Mouse (Mus musculus) MEL (cell line): Measurements from ENCODE around the gene Hdac7. TPM values are rescaled to one million over a fixed set of nuclear protein-coding genes. Genes with fewer than 3 reads are reported as not detected.

ENCODE experiments used
- DNase-seq: peaks from one replicate; pipeline ENCODE4 v3.0.0; 2011; ENCODE audit warnings: low read depth, low spot score
- H3K27ac ChIP-seq: 2 replicates; pipeline ENCODE4 v1.5.1; 2012; ENCODE audit warnings: low read depth, mild to moderate bottlenecking, control low read depth, low read length, moderate library complexity; ENCODE audit not compliant: control insufficient read depth
- H3K27me3 ChIP-seq, 2 experiments: fragments of 150-350 bp in 1 of 2; sonication (generic) in 1 of 2; 2 replicates each; pipeline ENCODE4 v1.6.1; 2012; ENCODE audit warnings: low read length in 2 of 2, mild to moderate bottlenecking in 2 of 2, improper control_type of control experiment in 1 of 2, moderate library complexity in 1 of 2; ENCODE audit not compliant: insufficient read depth in 2 of 2, control insufficient read depth in 1 of 2
- H3K36me3 ChIP-seq, 2 experiments: 2 replicates each; pipeline ENCODE4 v1.6.1; 2012 to 2014; ENCODE audit warnings: low read length in 2 of 2, improper control_type of control experiment in 1 of 2, inconsistent platforms in 1 of 2, mild to moderate bottlenecking in 1 of 2; ENCODE audit not compliant: insufficient read depth in 2 of 2, control insufficient read depth in 1 of 2
- H3K4me1 ChIP-seq, 2 experiments: fragments of 150-350 bp in 1 of 2; sonication (generic) in 1 of 2; 2 replicates each; pipeline ENCODE4 v1.6.1; 2012; ENCODE audit warnings: low read length in 2 of 2, improper control_type of control experiment in 1 of 2, mild to moderate bottlenecking in 1 of 2; ENCODE audit not compliant: insufficient read depth in 2 of 2, control insufficient read depth in 1 of 2
- H3K4me3 ChIP-seq, 2 experiments: fragments of 150-350 bp in 1 of 2; sonication (generic) in 1 of 2; 2 replicates each; pipeline ENCODE4 v1.5.1; 2012; ENCODE audit warnings: low read depth in 2 of 2, low read length in 2 of 2, mild to moderate bottlenecking in 2 of 2, moderate library complexity in 2 of 2, control low read depth in 1 of 2, improper control_type of control experiment in 1 of 2; ENCODE audit not compliant: control insufficient read depth in 1 of 2, insufficient read depth in 1 of 2
- H3K79me2 ChIP-seq: 2 replicates; pipeline ENCODE4 v1.6.1; 2012; ENCODE audit warnings: mild to moderate bottlenecking, low read length, moderate library complexity; ENCODE audit not compliant: control insufficient read depth, poor library complexity, insufficient read depth
- H3K9ac ChIP-seq: 2 replicates; pipeline ENCODE4 v1.6.1; 2012; ENCODE audit warnings: low read depth, mild to moderate bottlenecking, control low read depth, low read length, moderate library complexity; ENCODE audit not compliant: control insufficient read depth, poor library complexity, severe bottlenecking
- H3K9me3 ChIP-seq: fragments of 150-350 bp; sonication (generic); replicated peaks from 2 replicates; pipeline ENCODE4 v1.6.1; 2012; ENCODE audit warnings: mild to moderate bottlenecking, low read length, improper control_type of control experiment, moderate library complexity; ENCODE audit not compliant: insufficient read depth
- BHLHE40 ChIP-seq: IDR thresholded peaks from 2 replicates; pipeline ENCODE4 v1.6.1; 2012; ENCODE audit warnings: low read depth, mild to moderate bottlenecking, inconsistent platforms, low read length, improper control_type of control experiment, borderline replicate concordance
- CHD1 ChIP-seq: IDR thresholded peaks from 2 replicates; pipeline ENCODE4 v1.6.1; 2012; ENCODE audit warnings: low read depth, mild to moderate bottlenecking, inconsistent platforms, low read length, improper control_type of control experiment
- CTCF ChIP-seq, 3 experiments: IDR thresholded peaks in 2 of 3; conservative IDR thresholded peaks in 1 of 3; 2 replicates each; pipeline ENCODE4 v1.5.1; 2011 to 2012; ENCODE audit warnings: low read length in 3 of 3, low read depth in 2 of 3, mild to moderate bottlenecking in 2 of 3, improper control_type of control experiment in 1 of 3, inconsistent platforms in 1 of 3, mixed read lengths in 1 of 3, moderate library complexity in 1 of 3; ENCODE audit not compliant: control insufficient read depth in 1 of 3, insufficient read depth in 1 of 3, poor library complexity in 1 of 3, severe bottlenecking in 1 of 3
- ELF1 ChIP-seq: IDR thresholded peaks from 2 replicates; pipeline ENCODE4 v1.6.1; 2014; ENCODE audit warnings: low read depth, mild to moderate bottlenecking, inconsistent platforms, low read length, improper control_type of control experiment, moderate library complexity
- HCFC1 ChIP-seq: IDR thresholded peaks from 2 replicates; pipeline ENCODE4 v1.6.1; 2012; ENCODE audit warnings: low read depth, mild to moderate bottlenecking, inconsistent platforms, low read length, improper control_type of control experiment, moderate library complexity
- JUND ChIP-seq: IDR thresholded peaks from 2 replicates; pipeline ENCODE4 v1.6.1; 2011; ENCODE audit warnings: low read depth, mild to moderate bottlenecking, improper control_type of control experiment, low read length
- MXI1 ChIP-seq: IDR thresholded peaks from 2 replicates; pipeline ENCODE4 v1.6.1; 2011; ENCODE audit warnings: mild to moderate bottlenecking, low read depth, low read length, improper control_type of control experiment
- MYC ChIP-seq: IDR thresholded peaks from 2 replicates; pipeline ENCODE4 v1.6.1; 2011; ENCODE audit warnings: low read depth, mild to moderate bottlenecking, low read length, improper control_type of control experiment, moderate library complexity
- NRF1 ChIP-seq: IDR thresholded peaks from 2 replicates; pipeline ENCODE4 v1.6.1; 2014; ENCODE audit warnings: low read depth, mild to moderate bottlenecking, inconsistent platforms, low read length, improper control_type of control experiment, moderate library complexity; ENCODE audit not compliant: poor library complexity, insufficient read depth, severe bottlenecking
- POLR2A ChIP-seq, 2 experiments: IDR thresholded peaks; 2 replicates each; pipeline ENCODE4 v1.6.1; 2011 to 2012; ENCODE audit warnings: low read length in 2 of 2, mild to moderate bottlenecking in 2 of 2, control low read depth in 1 of 2, improper control_type of control experiment in 1 of 2, low read depth in 1 of 2, moderate library complexity in 1 of 2; ENCODE audit not compliant: control insufficient read depth in 1 of 2, insufficient read depth in 1 of 2, poor library complexity in 1 of 2
- POLR2AphosphoS2 ChIP-seq: IDR thresholded peaks from 2 replicates; pipeline ENCODE4 v1.6.1; 2011; ENCODE audit warnings: low read length, improper control_type of control experiment
- RAD21 ChIP-seq: IDR thresholded peaks from 2 replicates; pipeline ENCODE4 v1.6.1; 2011; ENCODE audit warnings: mild to moderate bottlenecking, low read depth, low read length, improper control_type of control experiment
- SIN3A ChIP-seq: IDR thresholded peaks from 2 replicates; pipeline ENCODE4 v1.6.1; 2012; ENCODE audit warnings: low read length, improper control_type of control experiment, inconsistent platforms
- SMC3 ChIP-seq: IDR thresholded peaks from 2 replicates; pipeline ENCODE4 v1.6.1; 2011; ENCODE audit warnings: low read depth, low read length, improper control_type of control experiment
- TBP ChIP-seq: IDR thresholded peaks from 2 replicates; pipeline ENCODE4 v1.8.0; 2011; ENCODE audit warnings: low read depth, low read length, improper control_type of control experiment
- TCF12 ChIP-seq: IDR thresholded peaks from 2 replicates; pipeline ENCODE4 v1.6.1; 2014; ENCODE audit warnings: low read depth, mild to moderate bottlenecking, inconsistent platforms, low read length, improper control_type of control experiment, moderate library complexity
- USF2 ChIP-seq, 2 experiments: IDR thresholded peaks; 2 replicates each; pipeline ENCODE4 v1.6.1; 2011 to 2012; ENCODE audit warnings: improper control_type of control experiment in 2 of 2, low read length in 2 of 2, borderline replicate concordance in 1 of 2, inconsistent platforms in 1 of 2, low read depth in 1 of 2, mild to moderate bottlenecking in 1 of 2; ENCODE audit not compliant: insufficient read depth in 1 of 2
- ZC3H11A ChIP-seq: IDR thresholded peaks from 2 replicates; pipeline ENCODE4 v1.6.1; 2012; ENCODE audit warnings: low read depth, mild to moderate bottlenecking, inconsistent platforms, low read length, improper control_type of control experiment
- ZMIZ1 ChIP-seq: IDR thresholded peaks from 2 replicates; pipeline ENCODE4 v1.6.1; 2012; ENCODE audit warnings: low read depth, mild to moderate bottlenecking, inconsistent platforms, low read length, improper control_type of control experiment, moderate library complexity
- ZNF384 ChIP-seq: IDR thresholded peaks from 2 replicates; pipeline ENCODE4 v1.6.1; 2012; ENCODE audit warnings: low read depth, mild to moderate bottlenecking, inconsistent platforms, low read length, improper control_type of control experiment
- polyA plus RNA-seq, 2 experiments: library from polyadenylated mRNA; stranded (reverse) in 1 of 2; unstranded in 1 of 2; fragments of >175 nt in 1 of 2; fragments of >200 nt in 1 of 2; gene quantifications; 2 replicates each; pipeline versions ENCODE4 v1.2.1 to v1.2.4; 2012; ENCODE audit warnings: low replicate concordance in 2 of 2, low read depth in 1 of 2; ENCODE audit not compliant: insufficient read length in 2 of 2, insufficient read depth in 1 of 2, missing spikeins in 1 of 2
- total RNA-seq: library from RNA; depleted of rRNA; stranded (reverse); fragments of 300-350 nt; gene quantifications from 2 replicates; pipeline ENCODE4 v1.2.3, GENCODE M21; 2012

Hdac7 gene
- total and polyA plus RNA-seq, 3 experiments, result 100 to 389 TPM; not detected in 1

DNA sequence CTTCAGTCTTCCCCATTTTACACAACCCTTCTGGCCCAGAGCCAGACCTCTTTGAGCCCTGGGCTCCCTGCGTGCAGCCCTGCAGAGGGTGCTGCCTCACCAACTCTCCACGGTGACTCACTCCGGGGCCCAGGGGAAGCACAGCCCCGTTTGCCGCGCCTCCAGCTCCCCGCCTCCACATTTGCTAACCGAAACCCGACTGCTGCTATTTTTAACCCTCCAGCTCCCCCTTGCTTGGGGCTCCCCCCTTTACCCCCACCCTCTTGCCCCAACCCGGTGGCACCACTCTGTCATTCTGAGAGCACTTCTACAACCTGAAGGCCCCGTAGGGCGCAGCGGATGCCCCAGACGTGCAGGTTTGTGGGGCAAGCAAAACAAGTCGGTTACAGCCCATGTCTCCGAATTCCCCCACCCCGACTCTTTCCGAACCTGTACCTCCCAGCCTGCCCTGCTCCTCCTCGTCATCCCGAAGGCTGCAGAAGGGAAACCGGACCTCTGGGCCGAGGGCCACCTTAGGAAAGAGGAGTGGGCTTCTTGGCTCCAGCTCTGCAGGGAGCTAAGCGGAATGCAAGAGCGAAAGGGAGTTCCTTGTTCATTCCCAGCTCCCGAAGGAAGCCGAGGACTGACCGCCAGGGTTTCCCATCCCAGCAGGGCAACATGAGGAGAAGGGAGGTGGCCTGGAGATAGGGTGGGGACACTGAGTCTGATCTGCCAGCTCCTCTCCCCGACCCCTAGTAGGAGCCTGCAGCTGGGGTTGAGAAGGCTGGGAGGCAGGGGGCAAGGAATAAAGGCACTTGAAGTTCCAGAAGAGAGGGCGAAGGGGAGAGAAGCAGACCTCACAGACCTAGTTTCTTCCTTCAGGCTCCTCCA, 19.0 kb downstream of the Hdac7 start (continued):
- peak; percentile 34 to 42; a peak in 3 of 4 replicates for TF ChIP-seq POLR2A (IDR thresholded peaks at IDR 0.05; ENCODE audit: control insufficient read depth in 1 of 2, insufficient read depth in 1 of 2, low read depth in 1 of 2, low read length in 2 of 2, poor library complexity in 1 of 2)
- peak; percentile 69 for TF ChIP-seq SMC3
- peak; percentile 50 for TF ChIP-seq TCF12
- TF ChIP-seq CTCF (IDR thresholded peaks at IDR 0.05 in 2 of 3, conservative IDR thresholded peaks at IDR 0.05 in 1 of 3; ENCODE audit: control insufficient read depth in 1 of 3, insufficient read depth in 1 of 3, low read depth in 2 of 3, low read length in 3 of 3, poor library complexity in 1 of 3, severe bottlenecking in 1 of 3), result peak in 2 of 3 experiments; percentile 67 to 77; a peak in 4 of 6 replicates
- no peak for TF ChIP-seq USF2 (IDR thresholded peaks at IDR 0.05; ENCODE audit: borderline replicate concordance in 1 of 2, insufficient read depth in 1 of 2, low read depth in 1 of 2, low read length in 2 of 2)
- TF ChIP-seq ZMIZ1, result peak; percentile 30; the same call in 1 of the 2 replicates
- 0 out of 2 replicates have a peak, but pooled peaks have one; percentile 15 for TF ChIP-seq POLR2AphosphoS2
- peak; percentile 56 for TF ChIP-seq RAD21
- peak; percentile 37; the same call in 1 of the 2 replicates for TF ChIP-seq ELF1
- 0 out of 2 replicates have a peak, but pooled peaks have one; percentile 18 for TF ChIP-seq MYC
- TF ChIP-seq JUND, result peak; percentile 81; the same call in 1 of the 2 replicates
- peak; percentile 62; the same call in 1 of the 2 replicates for TF ChIP-seq TBP
- peak; percentile 94 for TF ChIP-seq SIN3A
- 0 out of 2 replicates have a peak, but pooled peaks have one; percentile 9 for TF ChIP-seq BHLHE40
- TF ChIP-seq, all 39 proteins: peak for 29

- no peak overlapping the region for H3K9ac ChIP-seq
Measured at GRCm38 (mm10) chr15:97824042-97824441, 20.3 kb downstream of the Hdac7 start.

DNA sequence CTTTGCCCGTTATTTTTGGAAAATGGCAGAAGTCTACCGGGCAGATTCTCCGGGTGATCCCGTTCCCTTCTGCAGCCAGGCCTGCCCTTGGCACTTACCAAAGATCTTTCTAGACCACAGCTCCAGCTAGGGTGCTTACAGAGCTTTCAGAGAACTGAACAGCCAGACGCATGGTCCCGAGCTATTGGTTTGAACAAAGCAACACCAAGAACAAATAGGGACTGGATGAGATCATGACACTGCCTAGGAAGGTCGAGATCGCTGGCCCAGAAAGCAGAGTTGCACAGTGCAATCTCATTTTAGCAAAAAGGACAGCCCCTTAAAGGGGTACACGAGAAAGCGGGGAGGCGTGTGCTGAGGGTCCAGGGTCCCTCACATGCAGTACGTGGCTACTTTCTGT, 20.8 kb downstream of the Hdac7 start:
- Histone ChIP-seq H3K9ac (no peak overlapping the region), H3K27ac (no peak overlapping the region), H3K4me3 (no peak overlapping the region), H3K79me2 (peaks cover 88% of the 10 kb centered on the region), H3K36me3 (peaks cover 59 to 62% of the 10 kb centered on the region in 2 experiments), H3K27me3 (no peaks in the 10 kb centered on the region), H3K4me1 (peaks cover 42 to 60% of the 10 kb centered on the region in 2 experiments), H3K9me3 (no peaks in the 10 kb centered on the region)
- no peak for TF ChIP-seq ZC3H11A
- no peak for TF ChIP-seq ZNF384
- TF ChIP-seq SIN3A, result no peak
- no peak for TF ChIP-seq RAD21
- no peak for TF ChIP-seq SMC3
- no peak for TF ChIP-seq MXI1
- no peak for TF ChIP-seq TCF12
- no peak for TF ChIP-seq HCFC1
- no peak for DNase-seq

More at GRCm38 (mm10) chr15:97824042-97824441, 20.3 kb downstream of the Hdac7 start:
- Histone ChIP-seq H3K79me2 (peaks cover 89% of the 10 kb centered on the region), H3K27me3 (no peaks in the 10 kb centered on the region), H3K9me3 (no peaks in the 10 kb centered on the region), H3K27ac (no peak overlapping the region; the same call in 1 of the 2 replicates), H3K4me1 (peaks cover 45 to 66% of the 10 kb centered on the region in 2 experiments), H3K4me3 (no peak overlapping the region)
- no peak for DNase-seq
- TF ChIP-seq NRF1, result no peak
- peak in 1 of 2 experiments; percentile 40; a peak in 1 of 4 replicates for TF ChIP-seq POLR2A (IDR thresholded peaks at IDR 0.05; ENCODE audit: control insufficient read depth in 1 of 2, insufficient read depth in 1 of 2, low read depth in 1 of 2, low read length in 2 of 2, poor library complexity in 1 of 2)
- no peak for TF ChIP-seq CHD1
- no peak for TF ChIP-seq ZNF384
- TF ChIP-seq, all 39 proteins: peak for 1
- peaks cover 58 to 67% of the 10 kb centered on the region in 2 experiments for H3K36me3 ChIP-seq
